Mouse (Mus musculus): Measurements from ENCODE around the gene Arpc4. TPM values are rescaled to one million over a fixed set of nuclear protein-coding genes. Genes with fewer than 3 reads are reported as not detected.

The Arpc4 gene
- total RNA-seq, 2 experiments from 2014 or later: 206 to 214 TPM

DNA sequence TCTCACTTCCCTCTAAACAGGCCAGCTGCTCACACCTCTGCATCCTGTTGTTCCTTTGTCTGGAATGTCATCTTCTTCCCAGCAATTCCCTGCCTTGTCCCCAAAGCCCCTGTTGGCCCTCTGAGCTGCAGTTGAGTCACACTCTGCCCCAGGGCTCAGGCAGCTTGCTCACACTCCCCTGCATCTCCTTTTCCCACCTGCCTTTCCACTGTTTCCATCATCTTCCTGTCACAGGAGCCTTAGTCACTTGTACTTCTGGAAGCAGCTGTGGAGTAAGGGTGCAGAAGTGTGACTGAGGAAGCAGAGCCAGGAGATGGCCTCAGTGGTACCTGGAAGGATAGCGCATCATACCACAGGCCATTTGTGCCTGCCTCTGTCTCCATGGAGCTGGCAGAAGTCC lies 15.7 kb upstream of the Arpc4 start:
- DNase-seq (ENCODE audit: low spot score in 2 of 2): no peak

GRCm38 (mm10) chr6:113364518-113365135 lies 13.3 kb upstream of the Arpc4 start:
- DNase-seq (ENCODE audit: low spot score in 2 of 2): no peak

- no peak for DNase-seq (ENCODE audit: low spot score in 2 of 2)
Observed at GRCm38 (mm10) chr6:113366639-113367038, 11.3 kb upstream of the Arpc4 start.

DNA sequence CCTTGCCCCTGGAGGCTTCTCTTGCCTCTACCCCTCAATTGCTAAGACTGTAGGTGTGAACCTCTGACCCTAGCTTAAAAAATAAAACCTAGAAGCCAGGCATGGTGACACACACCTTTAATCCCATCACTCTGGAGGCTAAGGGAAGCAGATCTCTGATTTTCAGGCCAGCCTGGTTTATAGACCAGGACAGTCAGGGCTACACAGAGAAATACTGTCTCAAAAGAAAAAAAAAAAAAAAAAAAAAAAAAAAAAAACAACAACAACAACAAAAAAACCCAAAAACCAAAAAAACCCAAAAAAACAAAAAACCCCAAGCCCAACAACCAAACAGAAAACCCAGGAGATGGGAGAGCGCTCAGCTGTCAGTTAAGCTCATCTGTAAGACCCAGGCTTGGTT lies 10.3 kb upstream of the Arpc4 start:
- no peak for DNase-seq (ENCODE audit: low spot score in 2 of 2)

DNA sequence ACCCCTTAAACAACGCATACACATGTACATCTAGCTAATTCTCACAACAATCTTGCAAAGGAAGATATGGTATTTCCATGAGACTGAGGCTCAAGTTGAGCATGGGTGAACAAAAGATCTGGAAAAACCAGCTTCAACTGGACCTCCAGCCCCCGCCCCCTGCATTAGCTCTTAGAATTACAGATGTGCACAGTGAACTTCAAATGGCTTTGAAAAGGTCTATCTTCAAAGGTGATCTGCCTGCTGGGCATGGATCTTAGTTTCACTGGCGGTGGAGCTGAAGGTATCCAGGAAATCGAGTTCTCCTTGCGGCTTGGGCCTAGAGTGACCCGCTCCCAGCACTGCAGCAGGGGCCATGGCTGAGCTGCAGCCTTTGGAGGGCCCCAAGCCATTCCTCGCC lies 9.8 kb upstream of the Arpc4 start:
- no peak for DNase-seq (ENCODE audit: low spot score in 2 of 2)

- no peak for DNase-seq (ENCODE audit: low spot score in 2 of 2)
Observed at GRCm38 (mm10) chr6:113368577-113368976, 9.3 kb upstream of the Arpc4 start.

DNA sequence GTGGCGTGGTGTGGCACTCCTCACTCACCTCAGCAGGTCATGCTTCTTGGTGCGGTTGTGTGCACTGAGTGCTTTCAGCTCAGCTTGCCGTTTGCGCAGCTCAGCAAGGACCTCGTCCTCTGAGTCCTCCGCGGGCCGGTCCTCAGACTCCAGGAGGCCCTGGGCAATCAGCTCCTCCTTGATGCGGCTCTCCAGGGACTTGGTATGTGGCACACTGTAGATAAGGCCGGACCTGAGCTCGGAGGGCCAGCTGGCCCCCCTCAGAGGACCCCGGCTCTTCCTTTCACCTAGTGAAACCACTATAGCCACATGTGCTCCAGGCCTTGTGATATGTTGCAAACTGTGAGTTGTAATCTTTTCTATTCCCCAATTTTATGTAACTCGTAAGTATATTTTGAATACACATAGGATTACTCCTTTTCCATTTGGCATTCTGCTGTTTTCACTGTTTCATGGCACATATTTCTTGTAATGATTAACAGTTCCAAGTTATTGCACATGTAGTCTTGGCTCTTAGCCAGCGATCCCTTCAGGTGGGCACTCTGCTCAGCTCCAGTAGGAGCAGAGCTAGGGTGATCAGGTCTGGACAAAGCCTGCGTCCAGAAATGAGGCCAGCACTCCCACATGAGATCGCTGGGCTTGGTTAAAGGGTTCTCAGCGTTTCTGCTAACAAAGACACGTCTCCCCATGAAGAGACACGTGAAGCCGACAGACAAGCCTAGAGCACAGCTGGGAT lies 7.6 kb upstream of the Arpc4 start:
- no peak for DNase-seq (ENCODE audit: low spot score in 2 of 2)

DNA sequence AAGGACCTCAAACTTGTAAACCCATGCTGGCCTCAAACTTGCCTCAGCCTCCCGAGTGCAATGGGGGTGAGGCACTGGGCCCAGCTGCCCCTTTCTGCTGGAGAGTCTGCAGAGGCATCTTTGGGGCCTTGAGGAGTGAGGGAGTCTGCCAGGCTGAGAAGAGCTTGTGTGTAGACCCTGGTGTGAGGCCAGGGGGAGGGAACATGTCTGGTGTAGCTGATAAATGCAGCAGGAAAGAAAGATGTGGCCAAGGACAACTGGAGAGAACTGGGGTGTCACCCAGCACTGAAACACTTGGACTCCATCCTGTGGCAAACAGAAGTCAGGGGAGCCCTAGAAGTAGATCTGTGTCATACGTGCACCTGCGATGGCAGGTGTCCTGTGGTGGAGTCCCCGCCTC lies 4.4 kb upstream of the Arpc4 start:
- no peak for DNase-seq (ENCODE audit: low spot score in 2 of 2)

- DNase-seq (ENCODE audit: low spot score in 2 of 2): no peak
Observed at GRCm38 (mm10) chr6:113377172-113377495, 781 bp upstream of the Arpc4 start.

DNA sequence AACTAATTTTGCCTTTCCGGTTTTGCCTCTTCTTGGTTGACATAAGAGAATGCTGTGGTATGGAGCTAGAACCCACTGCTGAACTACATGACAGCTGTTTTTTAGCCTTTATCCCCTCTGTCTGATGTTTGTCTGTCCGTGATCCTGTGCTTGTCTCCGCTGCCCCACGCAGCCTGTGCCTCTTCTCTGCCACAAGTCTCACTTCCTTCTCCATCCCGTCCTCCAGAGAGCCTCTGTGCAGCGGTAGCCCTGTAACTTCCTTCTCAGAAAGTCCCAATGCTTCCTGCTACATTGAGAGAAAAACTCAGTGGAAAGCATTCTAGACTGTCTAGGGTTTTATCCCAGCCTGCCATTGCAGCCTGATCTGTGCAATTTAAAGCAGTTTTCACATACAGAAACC lies 1.3 kb downstream of the Arpc4 start:
- no peak for DNase-seq (ENCODE audit: low spot score in 2 of 2)

GRCm38 (mm10) chr6:113380480-113380879 lies 2.6 kb downstream of the Arpc4 start:
- DNase-seq (ENCODE audit: low spot score in 2 of 2): no peak

DNA sequence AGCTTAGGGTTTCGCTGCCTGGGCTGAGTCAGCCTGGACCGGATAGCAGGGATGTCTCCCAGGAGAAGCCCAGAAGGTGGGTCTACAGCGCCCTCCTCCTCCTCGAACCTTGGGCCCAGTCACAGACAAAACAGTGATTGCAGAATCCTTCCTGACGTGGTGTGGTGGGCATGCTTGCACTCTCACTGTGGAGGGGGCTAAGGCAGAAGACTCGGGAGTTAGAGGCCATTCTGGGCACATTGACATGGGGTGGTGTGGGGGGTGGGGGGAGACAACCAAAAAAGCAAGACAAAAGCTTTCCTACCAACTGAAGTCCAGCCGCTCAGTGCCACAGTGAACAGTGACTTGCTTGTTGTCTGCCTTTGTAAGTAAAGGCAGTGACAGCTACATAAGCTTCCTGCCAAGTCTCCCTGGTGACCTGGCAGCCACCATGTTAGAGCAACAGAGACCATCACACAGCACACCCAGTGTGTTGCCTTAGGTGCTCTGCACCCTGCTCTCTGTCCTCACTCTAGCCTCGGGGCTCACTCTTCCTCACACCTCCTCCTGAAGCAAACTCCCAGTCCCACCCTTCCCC lies 6.5 kb downstream of the Arpc4 start:
- no peak for DNase-seq (ENCODE audit: low spot score in 2 of 2)

DNA sequence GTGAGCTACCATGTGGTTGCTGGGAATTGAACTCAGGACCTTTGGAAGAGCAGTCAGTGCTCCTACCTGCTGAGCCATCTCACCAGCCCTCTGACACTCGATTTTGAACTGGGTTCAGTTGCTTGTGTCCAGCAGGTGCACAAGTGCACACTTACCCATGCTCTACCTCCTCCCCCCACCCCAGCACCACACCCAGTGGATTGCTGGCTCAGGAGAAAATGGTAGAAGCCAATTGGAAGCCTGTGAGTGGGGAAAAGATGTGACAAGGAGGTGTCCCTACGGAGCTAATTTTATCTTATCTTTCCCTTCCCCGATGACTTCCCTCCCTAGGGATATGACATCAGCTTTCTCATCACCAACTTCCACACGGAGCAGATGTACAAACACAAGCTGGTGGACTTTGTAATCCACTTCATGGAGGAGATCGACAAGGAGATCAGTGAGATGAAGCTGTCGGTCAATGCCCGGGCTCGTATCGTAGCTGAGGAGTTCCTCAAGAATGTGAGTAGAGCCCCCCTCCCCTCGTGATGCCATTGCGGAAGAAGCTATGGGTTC lies 7.3 kb downstream of the Arpc4 start:
- DNase-seq (ENCODE audit: low spot score in 2 of 2): no peak

DNA sequence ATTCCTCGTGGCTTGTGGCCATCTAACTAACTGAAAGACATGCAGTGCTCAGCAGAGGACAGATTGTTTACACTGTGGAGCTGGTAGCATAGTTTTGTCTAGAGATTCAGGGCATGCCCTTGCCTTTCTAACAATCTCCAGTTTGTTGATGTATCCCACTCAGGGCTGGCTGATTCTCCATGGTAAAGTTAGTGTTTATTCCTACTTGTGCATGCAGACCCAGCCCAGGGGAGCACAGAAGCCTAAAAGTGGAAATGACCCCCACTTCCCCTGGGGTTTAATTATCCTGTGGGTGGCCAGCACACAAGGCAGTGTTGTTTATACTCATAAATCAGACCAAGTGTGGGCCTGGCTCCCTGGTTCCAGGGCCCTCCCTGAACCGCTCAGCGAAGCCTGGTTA lies 8.1 kb downstream of the Arpc4 start:
- no peak for DNase-seq (ENCODE audit: low spot score in 2 of 2)

GRCm38 (mm10) chr6:113388960-113389359 lies 11.0 kb downstream of the Arpc4 start, which contains the start of gene Ttll3:
Gene Ttll3 (plus strand): TSS chr6:113389260.
- DNase-seq (ENCODE audit: low spot score in 2 of 2): no peak

DNA sequence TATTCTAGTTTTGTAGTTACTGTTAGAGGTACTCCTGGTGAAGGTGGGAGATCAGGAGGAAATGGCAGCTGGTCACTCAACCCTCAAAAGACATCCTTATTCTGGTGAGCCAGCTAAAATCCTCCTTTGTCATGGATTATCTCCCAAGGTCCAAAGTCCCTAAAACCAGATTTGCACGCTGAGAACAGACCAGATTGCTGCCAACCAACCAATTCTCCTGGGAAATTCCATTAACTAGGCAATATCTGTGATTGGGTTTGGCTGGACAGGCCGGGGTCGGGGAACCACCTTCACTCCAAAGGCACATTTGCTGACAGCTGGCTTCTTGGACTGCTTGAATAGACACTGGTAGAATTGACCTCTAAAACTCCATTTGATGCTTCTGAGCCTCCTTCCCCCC lies 12.8 kb downstream of the Arpc4 start:
- no peak for DNase-seq (ENCODE audit: low spot score in 2 of 2)

GRCm38 (mm10) chr6:113392015-113392386 lies 14.1 kb downstream of the Arpc4 start:
- no peak for DNase-seq (ENCODE audit: low spot score in 2 of 2)

DNA sequence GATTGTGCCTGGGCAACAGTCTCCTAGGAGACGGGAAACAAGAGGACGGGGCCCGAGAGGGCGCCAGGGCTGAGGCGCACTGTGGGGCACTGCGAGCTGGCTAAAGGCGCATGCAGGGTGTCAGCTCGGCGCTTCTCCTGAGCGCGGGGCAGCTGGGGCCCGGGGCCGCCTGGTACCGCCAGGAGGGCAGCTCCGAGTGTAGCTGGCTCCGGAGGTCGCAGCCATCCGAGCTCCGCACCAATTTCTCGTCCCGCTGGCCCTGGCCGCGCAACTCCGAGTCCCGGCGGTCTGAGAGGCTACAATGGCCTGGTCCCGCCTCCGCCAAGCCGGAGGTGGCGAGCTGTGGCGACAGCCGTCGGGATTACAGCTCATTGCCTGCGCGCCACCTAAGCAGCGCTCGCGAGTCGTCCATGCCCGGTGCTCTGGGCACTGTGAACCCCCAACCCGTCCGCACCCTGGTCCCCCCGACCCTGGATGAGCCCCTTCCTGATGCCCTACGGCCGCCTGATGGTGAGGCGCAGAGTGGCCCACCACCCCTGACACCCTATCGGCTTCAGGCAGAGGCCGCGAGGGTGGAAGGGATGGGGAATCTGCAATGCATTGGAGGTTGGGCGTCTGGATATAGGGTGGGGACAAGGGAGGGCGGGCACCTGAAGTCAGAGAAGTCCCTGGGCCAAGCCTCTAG lies 14.6 kb downstream of the Arpc4 start:
- peak; percentile 34 for DNase-seq (ENCODE audit: low spot score in 2 of 2)

DNA sequence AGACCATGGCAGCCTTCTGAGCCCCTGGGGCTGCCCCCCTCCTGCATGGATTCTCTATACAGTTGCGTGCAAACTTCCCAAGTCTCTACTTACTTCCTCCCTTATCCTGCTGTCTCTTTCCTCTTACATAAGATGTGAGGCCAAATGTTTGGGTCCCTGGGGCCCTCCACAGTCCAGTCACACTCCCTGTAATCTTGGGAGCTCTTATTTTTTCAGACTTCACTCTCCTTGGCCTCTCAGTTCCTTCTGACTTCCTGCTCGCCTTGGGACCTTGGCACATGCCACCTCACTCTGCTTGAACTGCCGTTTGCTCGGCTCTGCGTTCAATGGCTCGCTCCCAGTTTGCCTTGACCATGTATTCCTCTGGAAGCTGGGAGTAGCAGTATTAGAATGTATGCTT lies 16.0 kb downstream of the Arpc4 start:
- no peak for DNase-seq (ENCODE audit: low spot score in 2 of 2)

DNA sequence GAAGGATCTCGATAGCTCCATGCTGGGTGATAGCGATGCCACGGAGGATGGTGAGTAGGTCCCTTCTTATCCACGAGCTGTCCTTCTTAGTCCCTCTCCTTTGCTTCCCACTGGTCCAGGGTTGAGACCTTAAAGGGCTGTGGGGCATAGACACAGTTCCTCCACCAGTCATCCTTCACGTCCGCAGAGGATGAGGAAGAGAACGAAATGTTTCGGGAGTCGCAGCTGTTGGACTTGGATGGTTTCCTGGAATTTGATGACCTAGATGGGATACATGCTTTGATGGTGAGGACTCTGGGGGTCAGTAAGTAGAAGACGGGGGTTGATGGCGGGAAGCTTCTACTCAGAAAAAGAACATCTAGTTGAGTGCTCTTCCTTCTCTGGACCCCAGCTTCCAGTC lies 16.9 kb downstream of the Arpc4 start:
- no peak for DNase-seq (ENCODE audit: low spot score in 2 of 2)

- DNase-seq (ENCODE audit: low spot score in 2 of 2): no peak
Observed at GRCm38 (mm10) chr6:113395501-113395900, 17.6 kb downstream of the Arpc4 start.
